Mouse (Mus musculus) CH12.LX (cell line): ENCODE results near the gene Wasl.

ENCODE experiments used
- BHLHE40 ChIP-seq: IDR thresholded peaks from 2 replicates; pipeline ENCODE4 v1.6.1; 2011; ENCODE audit warnings: mild to moderate bottlenecking, low read depth, low read length, improper control_type of control experiment
- CHD1 ChIP-seq: IDR thresholded peaks from 2 replicates; pipeline ENCODE4 v1.6.1; 2012; ENCODE audit warnings: low read depth, low read length, improper control_type of control experiment, inconsistent platforms
- CTCF ChIP-seq, 2 experiments: IDR thresholded peaks in 1 of 2; conservative IDR thresholded peaks in 1 of 2; 2 replicates each; pipeline ENCODE4 v1.5.1; 2011 to 2012; ENCODE audit warnings: low read depth in 2 of 2, low read length in 2 of 2, improper control_type of control experiment in 1 of 2, inconsistent platforms in 1 of 2, mild to moderate bottlenecking in 1 of 2, moderate library complexity in 1 of 2
- E2F4 ChIP-seq: IDR thresholded peaks from 2 replicates; pipeline ENCODE4 v1.6.1; 2011; ENCODE audit warnings: low read depth, low read length, improper control_type of control experiment; ENCODE audit not compliant: insufficient replicate concordance
- EP300 ChIP-seq: IDR thresholded peaks from 2 replicates; pipeline ENCODE4 v1.6.1; 2011; ENCODE audit warnings: low read length, improper control_type of control experiment
- HCFC1 ChIP-seq: IDR thresholded peaks from 2 replicates; pipeline ENCODE4 v1.6.1; 2012; ENCODE audit warnings: low read depth, mild to moderate bottlenecking, inconsistent platforms, low read length, improper control_type of control experiment
- MYC ChIP-seq: IDR thresholded peaks from 2 replicates; pipeline ENCODE4 v1.6.1; 2011; ENCODE audit warnings: low read depth, mild to moderate bottlenecking, improper control_type of control experiment, low read length
- POLR2A ChIP-seq: IDR thresholded peaks from 2 replicates; pipeline ENCODE4 v1.6.1; 2011; ENCODE audit warnings: low read depth, mild to moderate bottlenecking, improper control_type of control experiment, low read length
- RAD21 ChIP-seq: IDR thresholded peaks from 2 replicates; pipeline ENCODE4 v1.6.1; 2011; ENCODE audit warnings: low read depth, mild to moderate bottlenecking, low read length, improper control_type of control experiment, moderate library complexity
- RCOR1 ChIP-seq: conservative IDR thresholded peaks from 2 replicates; pipeline ENCODE4 v1.6.1; 2012; ENCODE audit warnings: low read depth, mild to moderate bottlenecking, inconsistent platforms, low read length, improper control_type of control experiment
- SMC3 ChIP-seq: IDR thresholded peaks from 2 replicates; pipeline ENCODE4 v1.6.1; 2011; ENCODE audit warnings: low read depth, low read length, improper control_type of control experiment
- TCF12 ChIP-seq: IDR thresholded peaks from 2 replicates; pipeline ENCODE4 v1.6.1; 2014; ENCODE audit warnings: low read depth, mild to moderate bottlenecking, inconsistent platforms, low read length, improper control_type of control experiment
- ZKSCAN1 ChIP-seq: IDR thresholded peaks from 2 replicates; pipeline ENCODE4 v1.6.1; 2012; ENCODE audit warnings: low read depth, inconsistent platforms, low read length, improper control_type of control experiment, borderline replicate concordance
- ZMIZ1 ChIP-seq: IDR thresholded peaks from 2 replicates; pipeline ENCODE4 v1.6.1; 2012; ENCODE audit warnings: low read depth, mild to moderate bottlenecking, inconsistent platforms, low read length, improper control_type of control experiment

- TF ChIP-seq SMC3 (no peak), RCOR1 (no peak), CTCF (conservative IDR thresholded peaks at IDR 0.05 in 1 of 2, IDR thresholded peaks at IDR 0.05 in 1 of 2; ENCODE audit: low read depth in 2 of 2, low read length in 2 of 2) (no peak), CHD1 (no peak), ZKSCAN1 (no peak), E2F4 (no peak), MYC (no peak), BHLHE40 (no peak), EP300 (no peak), HCFC1 (no peak), ZMIZ1 (no peak), POLR2A (no peak), RAD21 (no peak), TCF12 (no peak)
Measured at GRCm38 (mm10) chr6:24569711-24570110, 95.1 kb downstream of the Wasl start.
